Mouse (Mus musculus): ENCODE results near the gene Gm20716.
"Not testable (repeated sequence)": the region's sequence is repeated elsewhere in the genome, so short reads cannot be mapped to it uniquely, and the experiment has no call there.

The Gm20716 gene

GRCm38 (mm10) chr2:168166750-168167460 lies 63.3 kb downstream of the Gm20716 start:
- no peak for DNase-seq (ENCODE audit: extremely low spot score, low spot score)

- DNase-seq (ENCODE audit: extremely low spot score, low spot score): no peak
Measured at GRCm38 (mm10) chr2:168161978-168162377, 68.2 kb downstream of the Gm20716 start.

- peak; percentile 48 for DNase-seq (ENCODE audit: extremely low spot score, low spot score)
Measured at GRCm38 (mm10) chr2:168161514-168161971, 68.6 kb downstream of the Gm20716 start.

GRCm38 (mm10) chr2:168160370-168160930 lies 69.7 kb downstream of the Gm20716 start:
- DNase-seq (ENCODE audit: extremely low spot score, low spot score): no peak

GRCm38 (mm10) chr2:168158911-168159711 lies 71.1 kb downstream of the Gm20716 start:
- DNase-seq (ENCODE audit: extremely low spot score, low spot score): peak; percentile 52

- not testable (repeated sequence) for DNase-seq (ENCODE audit: extremely low spot score, low spot score)
Measured at GRCm38 (mm10) chr2:168157974-168158373, 72.2 kb downstream of the Gm20716 start.

GRCm38 (mm10) chr2:168156361-168156760 lies 73.8 kb downstream of the Gm20716 start:
- DNase-seq (ENCODE audit: extremely low spot score, low spot score): no peak

GRCm38 (mm10) chr2:168155666-168156065 lies 74.5 kb downstream of the Gm20716 start:
- DNase-seq (ENCODE audit: extremely low spot score, low spot score): no peak

- peak; percentile 93 for DNase-seq (ENCODE audit: extremely low spot score, low spot score)
Measured at GRCm38 (mm10) chr2:168154090-168154881, 75.9 kb downstream of the Gm20716 start.

- DNase-seq (ENCODE audit: extremely low spot score, low spot score): no peak
Measured at GRCm38 (mm10) chr2:168149241-168149640, 80.9 kb downstream of the Gm20716 start.

GRCm38 (mm10) chr2:168147722-168148432 lies 82.3 kb downstream of the Gm20716 start:
- DNase-seq (ENCODE audit: extremely low spot score, low spot score): no peak

GRCm38 (mm10) chr2:168145437-168145836 lies 84.7 kb downstream of the Gm20716 start:
- no peak for DNase-seq (ENCODE audit: extremely low spot score, low spot score)

- no peak for DNase-seq (ENCODE audit: extremely low spot score, low spot score)
Measured at GRCm38 (mm10) chr2:168143794-168144193, 86.4 kb downstream of the Gm20716 start.

- no peak for DNase-seq (ENCODE audit: extremely low spot score, low spot score)
Measured at GRCm38 (mm10) chr2:168137161-168137560, 93.0 kb downstream of the Gm20716 start.

Measured in neural tube, embryonic 10.5 days (tissue).